Mouse (Mus musculus) spleen, adult 2 months (tissue): Measurements from ENCODE around the gene Als2cr12. TPM values are rescaled to one million over a fixed set of nuclear protein-coding genes. Genes with fewer than 3 reads are reported as not detected.

ENCODE experiments used
- DNase-seq, 2 experiments: peaks; one replicate each; pipeline versions ENCODE4 v3.0.0 to v3.0.0-alpha.2; 2012 to 2021; ENCODE audit warnings: low spot score in 2 of 2, low read depth in 1 of 2
- H3K27ac ChIP-seq: fragments of 200-500 bp; 2 replicates; pipeline ENCODE4 v1.5.1; 2012; ENCODE audit warnings: low read length, inconsistent platforms; ENCODE audit not compliant: insufficient read depth
- H3K27me3 ChIP-seq: fragments of 200-500 bp; 2 replicates; pipeline ENCODE4 v1.6.1; 2012; ENCODE audit warnings: mild to moderate bottlenecking, moderate library complexity, low read length, inconsistent platforms; ENCODE audit not compliant: control insufficient read depth, insufficient read depth
- H3K36me3 ChIP-seq: fragments of 200-500 bp; 2 replicates; pipeline ENCODE4 v1.6.1; 2012; ENCODE audit warnings: mild to moderate bottlenecking, low read length, inconsistent platforms; ENCODE audit not compliant: control insufficient read depth, insufficient read depth
- H3K4me1 ChIP-seq: fragments of 200-500 bp; 2 replicates; pipeline ENCODE4 v1.6.1; 2011; ENCODE audit warnings: inconsistent platforms; ENCODE audit not compliant: control insufficient read depth, insufficient read depth, insufficient read length
- H3K4me3 ChIP-seq: fragments of 200-500 bp; 2 replicates; pipeline ENCODE4 v1.5.1; 2011; ENCODE audit warnings: mild to moderate bottlenecking, inconsistent platforms; ENCODE audit not compliant: insufficient read depth, insufficient read length; ENCODE audit errors: extremely low read depth
- CTCF ChIP-seq: fragments of 200-500 bp; IDR thresholded peaks from 2 replicates; pipeline ENCODE4 v1.5.1; 2011; ENCODE audit warnings: mild to moderate bottlenecking, inconsistent platforms; ENCODE audit not compliant: insufficient read depth, insufficient read length, insufficient replicate concordance; ENCODE audit errors: extremely low read depth
- POLR2A ChIP-seq: fragments of 200-500 bp; IDR thresholded peaks from 2 replicates; pipeline ENCODE4 v1.6.1; 2011; ENCODE audit warnings: low read depth, low read length, inconsistent platforms
- WGBS: fragments of 180-500 bp; shearing (Covaris S2); methylation state at CpG from one replicate; pipeline ENCODE4 v1.1.7; 2018; 5-methylcytosine and 5-hydroxymethylcytosine counted together
- polyA plus RNA-seq: library from polyadenylated mRNA; depleted of rRNA; stranded (reverse); fragments of >200 nt; gene quantifications from 2 replicates; pipeline ENCODE4 v1.2.3, GENCODE M21; 2012

Als2cr12 gene
- polyA plus RNA-seq, 1 experiment: 0.15 TPM

DNA sequence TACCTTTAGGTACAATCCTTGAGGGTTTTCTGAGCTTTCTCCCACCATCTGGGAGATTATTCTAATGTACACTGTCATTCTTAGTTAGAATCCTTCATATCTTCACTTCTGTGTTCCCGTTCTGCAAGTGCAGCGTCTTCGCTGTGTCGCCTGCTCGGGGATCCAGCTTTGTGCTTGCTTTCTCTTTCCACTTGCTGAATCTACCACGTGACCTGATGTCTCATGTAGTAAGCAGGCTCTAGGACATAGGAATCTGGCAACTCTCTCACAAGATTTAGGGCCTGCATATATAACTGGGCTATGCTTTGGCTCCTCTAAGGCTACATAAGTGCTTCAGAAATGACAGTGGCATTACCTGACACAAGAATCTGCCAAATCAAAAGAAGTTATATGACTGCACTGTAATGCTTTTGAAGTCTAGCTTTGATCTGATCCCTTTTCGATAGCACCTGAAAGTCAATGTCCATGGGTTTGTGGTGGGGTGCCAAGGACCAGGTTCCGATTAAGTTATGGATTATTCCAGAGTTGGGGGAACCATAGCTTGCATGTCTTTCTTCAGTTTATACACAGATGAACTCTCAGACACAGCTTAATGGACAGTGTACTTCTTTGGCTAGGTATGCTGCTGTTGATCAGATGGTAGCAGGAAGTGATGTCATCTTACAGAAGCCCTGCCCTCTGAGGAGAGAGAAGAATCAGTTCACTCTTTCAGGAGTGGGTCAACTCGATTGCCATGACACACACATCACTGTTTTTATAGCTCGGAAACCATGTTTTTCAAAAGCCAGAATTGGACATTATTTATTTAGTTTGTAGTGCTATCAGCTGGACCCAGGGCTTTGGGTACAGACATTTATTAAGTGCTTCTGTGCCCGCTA is 38.5 kb upstream of the Als2cr12 start:
- peaks cover 48% of the 10 kb centered on the region for H3K36me3 ChIP-seq

GRCm38 (mm10) chr1:58733636-58734035 is 37.8 kb upstream of the Als2cr12 start:
- Histone ChIP-seq H3K4me3 (no peak overlapping the region), H3K27me3 (no peaks in the 10 kb centered on the region), H3K36me3 (peaks cover 47% of the 10 kb centered on the region), H3K4me1 (no peaks in the 10 kb centered on the region), H3K27ac (no peak overlapping the region)
- TF ChIP-seq CTCF: no peak
- no peak for TF ChIP-seq POLR2A
- WGBS: 97% methylated on average over 2 of the region's 2 CpGs
- DNase-seq: no peak

More for the DNA sequence above, 38.5 kb upstream of the Als2cr12 start:
- Histone ChIP-seq H3K4me1 (no peaks in the 10 kb centered on the region), H3K4me3 (no peak overlapping the region), H3K27me3 (no peaks in the 10 kb centered on the region), H3K27ac (no peak overlapping the region)
- TF ChIP-seq POLR2A (no peak), CTCF (no peak)
- DNase-seq: no peak
- WGBS: 88% methylated on average over 11 of the region's 11 CpGs

DNA sequence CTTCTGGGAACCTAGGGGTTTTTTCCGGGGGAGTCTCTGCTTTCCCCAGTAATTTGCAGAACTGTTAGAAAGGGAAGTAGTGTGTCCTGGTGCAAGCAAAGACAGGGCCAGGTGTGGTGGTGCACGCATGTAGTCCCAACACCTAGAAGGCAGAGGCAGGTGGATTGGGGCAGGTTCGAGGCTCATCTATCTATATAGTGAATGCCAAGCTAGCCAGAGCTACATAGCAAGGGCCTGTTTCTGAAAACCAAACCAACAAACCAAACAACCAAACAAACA is 32.7 kb upstream of the Als2cr12 start:
- WGBS: 66% methylated on average over 3 of the region's 3 CpGs
- H3K4me1 ChIP-seq: peaks cover 7% of the 10 kb centered on the region; the same call in 1 of the 2 replicates
- no peak overlapping the region for H3K4me3 ChIP-seq
- H3K36me3 ChIP-seq: peaks cover 26% of the 10 kb centered on the region
- TF ChIP-seq CTCF (no peak), POLR2A (no peak)
- no peaks in the 10 kb centered on the region for H3K27me3 ChIP-seq
- H3K27ac ChIP-seq: no peak overlapping the region
- no peak for DNase-seq

GRCm38 (mm10) chr1:58727747-58728589 is 32.2 kb upstream of the Als2cr12 start:
- Histone ChIP-seq H3K4me3 (no peak overlapping the region), H3K27ac (0 out of 2 replicates have a peak overlapping the region, but pooled peaks have one; percentile 28)

DNA sequence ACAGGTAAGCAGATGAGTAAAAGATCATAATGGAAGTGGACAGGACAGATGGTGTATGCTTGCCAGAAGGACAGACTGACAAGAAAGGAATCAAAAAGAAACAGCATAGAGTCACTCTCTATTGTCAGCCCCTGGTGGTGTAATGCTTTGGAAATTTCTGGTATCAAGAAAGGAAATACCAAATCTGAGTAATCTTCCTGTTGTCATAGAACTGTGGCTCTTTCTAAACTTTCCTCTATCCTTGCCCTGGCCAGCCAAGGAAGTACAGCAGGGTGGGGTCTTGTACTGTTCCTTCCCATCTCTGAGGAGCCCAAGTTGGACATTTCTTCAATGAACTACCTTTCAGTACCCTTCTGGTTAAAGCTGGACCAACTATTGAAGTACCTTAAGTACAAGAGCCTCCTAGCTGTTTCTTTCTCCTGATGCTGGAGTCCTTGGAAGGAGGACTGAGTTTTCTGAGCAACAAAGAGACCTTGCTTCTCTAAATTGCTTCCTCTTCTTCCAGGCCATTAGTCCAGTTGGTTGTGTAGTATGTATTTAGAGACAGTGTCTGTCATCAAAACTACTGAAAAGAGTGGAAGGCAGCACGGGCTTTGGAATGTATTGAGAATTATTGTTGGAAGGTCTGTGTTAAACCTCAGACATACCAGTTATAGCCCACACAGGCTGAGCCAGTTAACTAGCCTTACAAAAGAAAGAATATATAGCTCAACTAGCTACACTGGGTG is 31.4 kb upstream of the Als2cr12 start:
- TF ChIP-seq CTCF: no peak
- TF ChIP-seq POLR2A: no peak
- WGBS: 68% methylated on average over 1 of the region's 1 CpGs
- Histone ChIP-seq H3K4me3 (no peak overlapping the region), H3K36me3 (peaks cover 24% of the 10 kb centered on the region), H3K27me3 (no peaks in the 10 kb centered on the region), H3K4me1 (peaks cover 15% of the 10 kb centered on the region; the same call in 1 of the 2 replicates), H3K27ac (peak overlapping the region; percentile 35; the same call in 1 of the 2 replicates)
- DNase-seq: no peak

More at GRCm38 (mm10) chr1:58727747-58728589, 32.2 kb upstream of the Als2cr12 start:
- TF ChIP-seq CTCF: no peak
- TF ChIP-seq POLR2A: no peak
- peaks cover 10% of the 10 kb centered on the region; the same call in 1 of the 2 replicates for H3K4me1 ChIP-seq
- no peaks in the 10 kb centered on the region for H3K27me3 ChIP-seq
- WGBS: 78% methylated on average over 10 of the region's 10 CpGs
- no peak for DNase-seq
- H3K36me3 ChIP-seq: peaks cover 24% of the 10 kb centered on the region

DNA sequence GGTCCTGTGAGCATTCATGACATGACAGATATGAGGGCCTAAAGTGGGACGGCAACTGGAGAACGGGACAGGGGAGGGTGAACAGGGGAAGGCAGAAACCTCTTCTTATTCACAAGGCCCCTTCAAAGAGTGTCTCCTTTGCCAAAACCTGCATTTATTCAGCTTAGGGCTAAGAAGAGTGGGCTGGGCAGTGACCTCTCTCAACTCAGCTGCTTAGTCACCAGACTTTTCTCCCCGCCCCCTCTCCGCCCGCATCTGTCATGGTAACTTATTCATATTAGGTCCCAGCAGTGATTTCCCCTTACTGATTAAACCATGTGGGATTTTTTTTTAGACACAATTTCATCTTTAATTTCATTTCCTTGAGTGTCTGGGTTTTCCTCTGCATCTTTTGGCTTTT is 30.0 kb upstream of the Als2cr12 start:
- Histone ChIP-seq H3K4me3 (no peak overlapping the region), H3K4me1 (peaks cover 25% of the 10 kb centered on the region; the same call in 1 of the 2 replicates), H3K27ac (peak overlapping the region; percentile 66), H3K27me3 (no peaks in the 10 kb centered on the region), H3K36me3 (peaks cover 14% of the 10 kb centered on the region)
- TF ChIP-seq POLR2A (no peak), CTCF (no peak)
- WGBS: 72% methylated on average over 5 of the region's 5 CpGs
- DNase-seq: no peak
